Mouse (Mus musculus) ES-E14 (cell line): ENCODE data around the gene Ikzf4. TPM values are rescaled to one million over a fixed set of nuclear protein-coding genes. Genes with fewer than 3 reads are reported as not detected.
"Not testable (repeated sequence)": the region's sequence is repeated elsewhere in the genome, so short reads cannot be mapped to it uniquely, and the experiment has no call there.

ENCODE experiments used
- DNase-seq: peaks from one replicate; pipeline ENCODE4 v3.0.0-alpha.2; 2013; ENCODE audit warnings: low read depth, low spot score
- H3K27ac ChIP-seq: 2 replicates; pipeline ENCODE4 v1.5.1; 2012; ENCODE audit warnings: low read depth, mild to moderate bottlenecking, low read length, moderate library complexity, mixed read lengths; ENCODE audit not compliant: poor library complexity, insufficient read depth, severe bottlenecking
- H3K36me3 ChIP-seq: 2 replicates; pipeline ENCODE4 v1.6.1; 2012; ENCODE audit warnings: mild to moderate bottlenecking, low read length, moderate library complexity, mixed read lengths; ENCODE audit not compliant: control insufficient read depth, poor library complexity, insufficient read depth, severe bottlenecking
- H3K4me1 ChIP-seq, 2 experiments: fragments of 150-350 bp in 1 of 2; sonication (generic) in 1 of 2; 2 replicates each; pipeline ENCODE4 v1.6.1; 2012; ENCODE audit warnings: low read length in 2 of 2, mild to moderate bottlenecking in 1 of 2, mixed read lengths in 1 of 2; ENCODE audit not compliant: control insufficient read depth in 2 of 2, insufficient read depth in 2 of 2, poor library complexity in 1 of 2
- H3K4me3 ChIP-seq, 2 experiments: fragments of 150-350 bp in 1 of 2; sonication (generic) in 1 of 2; 2 replicates each; pipeline ENCODE4 v1.5.1; 2012; ENCODE audit warnings: low read length in 2 of 2, low read depth in 1 of 2, mild to moderate bottlenecking in 1 of 2, mixed read lengths in 1 of 2; ENCODE audit not compliant: insufficient read depth in 1 of 2, poor library complexity in 1 of 2, severe bottlenecking in 1 of 2
- H3K9ac ChIP-seq: 2 replicates; pipeline ENCODE4 v1.6.1; 2012; ENCODE audit warnings: low read depth, mild to moderate bottlenecking, low read length, mixed read lengths; ENCODE audit not compliant: poor library complexity, insufficient read depth, severe bottlenecking
- H3K9me3 ChIP-seq: fragments of 150-350 bp; sonication (generic); 2 replicates; pipeline ENCODE4 v1.6.1; 2012; ENCODE audit warnings: low read depth, mild to moderate bottlenecking, low read length; ENCODE audit not compliant: control insufficient read depth, insufficient read depth
- CHD2 ChIP-seq: IDR thresholded peaks from 2 replicates; pipeline ENCODE4 v1.6.1; 2014; ENCODE audit warnings: mild to moderate bottlenecking, low read depth, low read length, inconsistent platforms
- HCFC1 ChIP-seq: IDR thresholded peaks from 2 replicates; pipeline ENCODE4 v1.6.1; 2012; ENCODE audit warnings: low read length, inconsistent platforms, borderline replicate concordance; ENCODE audit not compliant: insufficient read depth
- MAFK ChIP-seq: IDR thresholded peaks from 2 replicates; pipeline ENCODE4 v1.6.1; 2014; ENCODE audit warnings: mild to moderate bottlenecking, low read depth, low read length, inconsistent platforms; ENCODE audit not compliant: insufficient read depth
- ZC3H11A ChIP-seq: IDR thresholded peaks from 2 replicates; pipeline ENCODE4 v1.6.1; 2012; ENCODE audit warnings: low read depth, mild to moderate bottlenecking, inconsistent platforms, low read length, borderline replicate concordance
- ZNF384 ChIP-seq: IDR thresholded peaks from 2 replicates; pipeline ENCODE4 v1.6.1; 2012; ENCODE audit warnings: low read depth, low read length, inconsistent platforms
- in situ Hi-C, 2 experiments: fragments of 600-800 bp; cut with MboI; formaldehyde crosslinking; loops; one replicate each; pipeline ENCODE4 v1.15.1; 2025; ENCODE audit warnings: low sequenced_read_pairs in 2 of 2, inconsistent platforms in 1 of 2; ENCODE audit not compliant: unreplicated experiment in 2 of 2
- total RNA-seq: library from RNA; depleted of rRNA; stranded (reverse); fragments of 300-350 nt; gene quantifications from 2 replicates; pipeline ENCODE4 v1.2.3, GENCODE M21; 2012

Ikzf4 gene
- total RNA-seq, 1 experiment = 1.9 TPM

- TF ChIP-seq MAFK (no peak), ZC3H11A (no peak), ZNF384 (no peak), CHD2 (no peak)
- no peaks in the 10 kb centered on the region for H3K4me1 ChIP-seq
- no peak for DNase-seq
- no peak overlapping the region for H3K4me3 ChIP-seq
- no peak overlapping the region for H3K27ac ChIP-seq
- in situ Hi-C loops = loop anchor here in 1 of 2 experiments (10.0 kb wide), 1 partner anchor 56 kb away; the partner anchor contains the start of gene Suox
- H3K9ac ChIP-seq = no peak overlapping the region
- no peaks in the 10 kb centered on the region for H3K9me3 ChIP-seq
- no peaks in the 10 kb centered on the region; the same call in none of the 2 replicates for H3K36me3 ChIP-seq
Observed at GRCm38 (mm10) chr10:128618570-128618969, 27.2 kb downstream of the Ikzf4 start.

- in situ Hi-C loops = loop anchor here in 1 of 2 experiments (10.0 kb wide), 1 partner anchor 59 kb away; the partner anchor contains the start of gene Suox
- not testable (repeated sequence) for H3K27ac ChIP-seq, H3K4me3 ChIP-seq, H3K36me3 ChIP-seq, H3K4me1 ChIP-seq, H3K9me3 ChIP-seq, DNase-seq, H3K9ac ChIP-seq
- peak; percentile 67 for TF ChIP-seq ZNF384
Observed at GRCm38 (mm10) chr10:128615798-128616448, 29.9 kb downstream of the Ikzf4 start.

GRCm38 (mm10) chr10:128614934-128615333 is 30.9 kb downstream of the Ikzf4 start:
- in situ Hi-C loops = loop anchor here in 1 of 2 experiments (10.0 kb wide), 1 partner anchor 60 kb away; the partner anchor contains the start of gene Suox
- Histone ChIP-seq H3K9ac (no peak overlapping the region; the same call in 1 of the 2 replicates), H3K4me3 (no peak overlapping the region), H3K36me3 (no peaks in the 10 kb centered on the region), H3K4me1 (no peaks in the 10 kb centered on the region; a peak in 1 of 4 replicates), H3K27ac (no peak overlapping the region), H3K9me3 (no peaks in the 10 kb centered on the region)
- no peak for DNase-seq
- TF ChIP-seq ZNF384 (no peak), MAFK (no peak), CHD2 (no peak), HCFC1 (no peak), ZC3H11A (no peak)

GRCm38 (mm10) chr10:128613820-128614219 is 32.0 kb downstream of the Ikzf4 start:
- not testable (repeated sequence) for DNase-seq, H3K4me3 ChIP-seq, H3K36me3 ChIP-seq, H3K9me3 ChIP-seq, H3K4me1 ChIP-seq, H3K9ac ChIP-seq, H3K27ac ChIP-seq
- in situ Hi-C loops = loop anchor here in 1 of 2 experiments (10.0 kb wide), 1 partner anchor 61 kb away; the partner anchor contains the start of gene Suox

- H3K4me3 ChIP-seq = no peak overlapping the region
- DNase-seq = no peak
- H3K9ac ChIP-seq = no peak overlapping the region
- no peaks in the 10 kb centered on the region for H3K36me3 ChIP-seq
- H3K27ac ChIP-seq = no peak overlapping the region
- H3K4me1 ChIP-seq = no peaks in the 10 kb centered on the region; a peak in 1 of 4 replicates
- TF ChIP-seq ZNF384 (no peak), MAFK (no peak), CHD2 (no peak), ZC3H11A (no peak), HCFC1 (no peak)
- in situ Hi-C loops = loop anchor here in 1 of 2 experiments (10.0 kb wide), 1 partner anchor 62 kb away; the partner anchor contains the start of gene Suox
- H3K9me3 ChIP-seq = no peaks in the 10 kb centered on the region
Observed at GRCm38 (mm10) chr10:128613154-128613440, 32.7 kb downstream of the Ikzf4 start.
